Mouse (Mus musculus): ENCODE measurements around the gene Swi5. TPM values are rescaled to one million over a fixed set of nuclear protein-coding genes. Genes with fewer than 3 reads are reported as not detected.
A peak's percentile ranks its signal among the peaks of the same experiment; 100 is the strongest.

Swi5 gene
- 198 and 268 TPM in 2 replicates for total RNA-seq (2015)
- 359 and 386 TPM in 2 replicates for total RNA-seq (2017)

- ATAC-seq (replicated peaks; ENCODE audit: poor library complexity): peak; percentile 96
These were observed at the start of gene Swi5 for GRCm38 (mm10) chr2:32287923-32288367. Swi5 (minus strand) TSS chr2:32288075.

GRCm38 (mm10) chr2:32335888-32336287 lies 48.0 kb upstream of the Swi5 start:
- ATAC-seq (replicated peaks; ENCODE audit: poor library complexity): no peak

- no peak for ATAC-seq (replicated peaks; ENCODE audit: poor library complexity)
These were observed 44.3 kb upstream of the Swi5 start for GRCm38 (mm10) chr2:32332159-32332558.

GRCm38 (mm10) chr2:32329531-32329930 lies 41.7 kb upstream of the Swi5 start:
- ATAC-seq (replicated peaks; ENCODE audit: poor library complexity): no peak

- ATAC-seq (replicated peaks; ENCODE audit: poor library complexity): no peak
These were observed 41.1 kb upstream of the Swi5 start for GRCm38 (mm10) chr2:32328911-32329460.

GRCm38 (mm10) chr2:32327200-32327599 lies 39.3 kb upstream of the Swi5 start:
- ATAC-seq (replicated peaks; ENCODE audit: poor library complexity): no peak

GRCm38 (mm10) chr2:32325342-32325741 lies 37.5 kb upstream of the Swi5 start:
- ATAC-seq (replicated peaks; ENCODE audit: poor library complexity): no peak

GRCm38 (mm10) chr2:32324322-32324721 lies 36.4 kb upstream of the Swi5 start:
- no peak for ATAC-seq (replicated peaks; ENCODE audit: poor library complexity)

- no peak for ATAC-seq (replicated peaks; ENCODE audit: poor library complexity)
These were observed 35.2 kb upstream of the Swi5 start for GRCm38 (mm10) chr2:32322754-32323741.

GRCm38 (mm10) chr2:32321591-32322298 lies 33.9 kb upstream of the Swi5 start:
- ATAC-seq (replicated peaks; ENCODE audit: poor library complexity): no peak

- ATAC-seq (replicated peaks; ENCODE audit: poor library complexity): no peak
These were observed 32.8 kb upstream of the Swi5 start for GRCm38 (mm10) chr2:32320721-32321120.

GRCm38 (mm10) chr2:32319586-32320580 lies 32.0 kb upstream of the Swi5 start:
- no peak for ATAC-seq (replicated peaks; ENCODE audit: poor library complexity)

GRCm38 (mm10) chr2:32318709-32319585 lies 31.1 kb upstream of the Swi5 start:
- ATAC-seq (replicated peaks; ENCODE audit: poor library complexity): no peak

GRCm38 (mm10) chr2:32317791-32318417 lies 30.0 kb upstream of the Swi5 start:
- ATAC-seq (replicated peaks; ENCODE audit: poor library complexity): peak; percentile 68

GRCm38 (mm10) chr2:32316887-32317656 lies 29.2 kb upstream of the Swi5 start:
- no peak for ATAC-seq (replicated peaks; ENCODE audit: poor library complexity)

GRCm38 (mm10) chr2:32315751-32316150 lies 27.9 kb upstream of the Swi5 start:
- no peak for ATAC-seq (replicated peaks; ENCODE audit: poor library complexity)

- no peak for ATAC-seq (replicated peaks; ENCODE audit: poor library complexity)
These were observed 27.0 kb upstream of the Swi5 start for GRCm38 (mm10) chr2:32314831-32315230.
